Mouse (Mus musculus) neural tube, embryonic 14.5 days (tissue): ENCODE results near the gene Rsph10b. TPM values are rescaled to one million over a fixed set of nuclear protein-coding genes. Genes with fewer than 3 reads are reported as not detected.

Source experiments
- ATAC-seq: fragments of 200-750 bp; cut with Nextera tagmentation; 2 replicates; pipeline ENCODE4 v1.8.0; 2017; ENCODE audit warnings: low read depth, mild to moderate bottlenecking, moderate TSS enrichment, moderate library complexity
- H3K27ac ChIP-seq: fragments of 300-500 bp; sonication (generic); 2 replicates; pipeline ENCODE4 v1.5.1; 2014; ENCODE audit warnings: low read depth, mild to moderate bottlenecking, control low read depth, low read length, moderate library complexity, mixed read lengths
- H3K27me3 ChIP-seq: fragments of 300-500 bp; sonication (generic); 2 replicates; pipeline ENCODE4 v1.6.1; 2014; ENCODE audit warnings: low read length; ENCODE audit not compliant: control insufficient read depth, insufficient read depth
- H3K36me3 ChIP-seq: fragments of 300-500 bp; sonication (generic); 2 replicates; pipeline ENCODE4 v1.6.1; 2014; ENCODE audit warnings: low read length, mixed read lengths; ENCODE audit not compliant: control insufficient read depth, insufficient read depth
- H3K4me1 ChIP-seq: fragments of 300-500 bp; sonication (generic); 2 replicates; pipeline ENCODE4 v1.6.1; 2014; ENCODE audit warnings: low read length; ENCODE audit not compliant: control insufficient read depth, insufficient read depth
- H3K4me2 ChIP-seq: fragments of 300-500 bp; sonication (generic); 2 replicates; pipeline ENCODE4 v1.6.1; 2014; ENCODE audit warnings: mild to moderate bottlenecking, low read depth, low read length, control low read depth
- H3K4me3 ChIP-seq: fragments of 300-500 bp; sonication (generic); 2 replicates; pipeline ENCODE4 v1.5.1; 2014; ENCODE audit warnings: low read depth, low read length, control low read depth, mixed read lengths
- H3K9ac ChIP-seq: fragments of 300-500 bp; sonication (generic); replicated peaks from 2 replicates; pipeline ENCODE4 v1.6.1; 2014; ENCODE audit warnings: low read depth, mild to moderate bottlenecking, control low read depth, low read length, mixed read lengths
- H3K9me3 ChIP-seq: fragments of 300-500 bp; sonication (generic); 2 replicates; pipeline ENCODE4 v1.6.1; 2016; ENCODE audit warnings: low read length; ENCODE audit not compliant: control insufficient read depth
- WGBS: fragments of 180-500 bp; shearing (Covaris S2); extraction: QIAGEN DNeasy Blood & Tissue Kit; methylation state at CpG from one replicate; pipeline ENCODE4 v1.1.7; 2014; 5-methylcytosine and 5-hydroxymethylcytosine counted together
- polyA plus RNA-seq: library from polyadenylated mRNA; unstranded; fragments of >200 nt; fragmentation: Nextera tagmentation; extraction: Ambion mirVana; gene quantifications from 2 replicates; pipeline ENCODE4 v1.2.1, GENCODE M21; 2014

Gene Rsph10b
- 5.9 and 6.0 TPM in 2 replicates for polyA plus RNA-seq

DNA sequence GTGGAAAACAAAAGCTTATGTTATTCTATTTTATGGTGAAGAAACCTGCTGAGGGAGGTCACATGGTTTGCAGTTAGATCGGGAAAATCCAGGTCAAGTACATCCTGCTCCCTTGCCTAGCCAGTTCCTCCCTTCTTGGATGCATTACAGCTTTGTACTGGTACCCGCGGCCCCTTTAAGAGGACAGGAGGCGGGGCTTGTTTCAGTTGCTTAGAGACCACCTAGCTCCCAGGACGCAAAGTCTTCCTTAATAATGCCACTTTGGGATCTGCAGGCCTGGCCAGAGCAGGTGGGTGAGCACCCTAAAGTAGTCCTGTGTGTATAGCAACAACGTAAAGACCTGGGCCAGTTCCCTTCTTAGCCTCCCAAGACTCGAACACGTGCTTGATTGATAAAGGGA lies at the start of gene Rsph10b:
Rsph10b (plus strand) TSS at position 205 of the 400 bp plus-strand sequence.
- no peak for ATAC-seq
- Histone ChIP-seq H3K4me2 (no peak within 1 kb of the TSS), H3K4me3 (no peak within 1 kb of the TSS), H3K36me3 (peaks cover 29% of the 10 kb centered on the region), H3K9me3 (no peaks in the 10 kb centered on the region), H3K27me3 (no peaks in the 10 kb centered on the region), H3K27ac (no peak within 1 kb of the TSS), H3K4me1 (no peaks in the 10 kb centered on the region), H3K9ac (no peak within 1 kb of the TSS)
- WGBS, result 8% methylated on average over 8 of the region's 8 CpGs

DNA sequence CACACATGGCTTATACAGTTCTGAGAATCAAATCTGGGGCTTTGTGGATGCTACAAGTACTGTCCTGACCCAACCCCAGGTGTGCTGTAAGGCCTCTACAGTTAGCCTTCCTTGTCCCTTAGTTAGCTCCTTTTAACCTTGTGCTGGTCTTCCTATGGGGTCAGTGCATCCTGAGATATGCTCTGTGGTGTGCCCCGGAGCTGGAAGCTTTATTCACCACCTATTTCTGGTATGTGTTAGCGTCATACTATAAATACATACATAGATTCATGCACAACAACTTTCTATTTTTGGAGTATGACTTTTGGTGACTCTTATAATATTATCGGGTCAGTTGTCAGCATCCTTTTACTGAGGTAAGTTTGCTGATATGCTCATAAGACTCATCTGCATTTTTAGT lies 47.6 kb upstream of the Rsph10b start:
- H3K4me1 ChIP-seq, result no peaks in the 10 kb centered on the region
- no peak overlapping the region for H3K4me3 ChIP-seq
- 98% methylated on average over 3 of the region's 3 CpGs for WGBS
- H3K27ac ChIP-seq, result no peak overlapping the region
- ATAC-seq, result no peak
- H3K9ac ChIP-seq, result no peak overlapping the region
- H3K36me3 ChIP-seq, result peaks cover 70% of the 10 kb centered on the region
- H3K27me3 ChIP-seq, result no peaks in the 10 kb centered on the region
- H3K9me3 ChIP-seq, result no peaks in the 10 kb centered on the region
- no peak overlapping the region for H3K4me2 ChIP-seq

DNA sequence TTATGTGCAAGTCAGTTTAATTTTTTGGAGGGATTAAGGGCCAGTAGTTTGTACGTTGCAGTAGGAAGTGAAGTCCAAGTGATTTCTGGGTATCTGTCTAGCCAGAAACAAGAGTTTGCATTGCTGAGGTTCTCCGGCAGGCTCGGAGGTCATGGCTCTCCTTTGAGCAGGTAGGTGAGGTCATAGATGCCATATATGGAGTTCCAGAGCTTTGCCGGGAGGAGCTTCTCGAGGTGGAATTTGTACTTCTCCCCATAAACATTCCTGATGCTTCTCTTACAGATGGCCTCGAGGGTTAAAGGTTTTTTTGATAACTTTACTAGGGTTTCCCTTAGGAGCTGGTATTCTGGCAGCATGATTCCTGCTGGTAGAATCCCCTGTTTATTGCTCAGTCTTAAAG lies 42.1 kb upstream of the Rsph10b start:
- Histone ChIP-seq H3K36me3 (peaks cover 56% of the 10 kb centered on the region), H3K4me3 (no peak overlapping the region), H3K4me1 (no peaks in the 10 kb centered on the region), H3K9me3 (no peaks in the 10 kb centered on the region), H3K4me2 (no peak overlapping the region), H3K27me3 (no peaks in the 10 kb centered on the region), H3K9ac (no peak overlapping the region), H3K27ac (no peak overlapping the region)
- ATAC-seq, result no peak
- WGBS, result 91% methylated on average over 6 of the region's 6 CpGs

DNA sequence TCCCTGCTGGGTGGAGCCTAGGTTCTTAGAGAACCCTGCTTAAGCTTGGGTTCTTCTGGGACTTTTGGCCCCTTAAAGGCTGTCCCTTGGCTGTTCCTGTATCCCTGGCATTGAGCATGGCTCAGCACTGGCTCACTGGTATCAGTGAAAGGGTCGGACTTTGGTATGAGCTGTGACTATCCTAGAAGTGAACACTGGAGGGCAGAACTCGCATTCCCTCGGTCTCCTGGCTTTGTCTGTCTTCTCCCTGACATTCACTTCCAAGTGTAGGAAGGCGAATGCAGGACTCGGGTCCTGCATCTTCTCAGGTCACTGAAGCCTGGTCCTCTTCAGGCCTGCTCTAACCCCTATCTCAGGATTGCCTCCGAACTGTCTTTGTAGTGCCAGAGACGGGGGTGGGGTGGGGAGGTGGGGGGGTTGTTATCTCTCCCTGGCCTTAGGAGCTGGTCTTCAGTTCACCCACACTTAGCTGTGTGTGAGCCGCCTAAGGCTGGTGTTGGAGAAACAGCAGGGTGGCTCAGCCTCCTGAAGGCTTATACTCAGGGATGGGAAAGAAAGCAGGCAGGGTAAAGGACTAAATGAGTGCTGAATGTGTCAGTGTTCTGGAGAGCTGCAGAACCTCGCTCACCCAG lies 40.5 kb upstream of the Rsph10b start:
- H3K27me3 ChIP-seq, result no peaks in the 10 kb centered on the region
- H3K36me3 ChIP-seq, result peaks cover 43% of the 10 kb centered on the region
- no peak overlapping the region for H3K9ac ChIP-seq
- H3K4me2 ChIP-seq, result no peak overlapping the region
- no peak overlapping the region for H3K4me3 ChIP-seq
- no peak for ATAC-seq
- H3K4me1 ChIP-seq, result no peaks in the 10 kb centered on the region
- 79% methylated on average over 9 of the region's 9 CpGs for WGBS
- H3K27ac ChIP-seq, result no peak overlapping the region
- no peaks in the 10 kb centered on the region for H3K9me3 ChIP-seq

DNA sequence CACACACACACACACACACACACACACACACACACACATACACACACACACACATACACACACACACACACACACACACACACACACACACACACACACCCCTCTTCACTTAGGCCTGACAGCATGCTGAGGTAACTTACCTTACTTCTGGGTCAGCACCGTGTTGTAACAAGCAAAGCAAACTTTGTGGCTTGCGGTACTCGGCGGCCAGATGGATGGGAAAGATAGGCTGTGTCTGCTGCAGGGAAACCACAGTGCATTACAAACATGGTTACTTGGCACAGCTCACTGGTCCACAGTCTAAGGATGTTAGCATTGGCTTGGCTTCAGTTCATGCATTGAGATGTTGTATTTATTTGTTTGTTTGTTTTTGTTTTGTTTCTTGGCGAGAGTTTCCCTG lies 39.4 kb upstream of the Rsph10b start:
- H3K27ac ChIP-seq, result no peak overlapping the region
- H3K4me3 ChIP-seq, result no peak overlapping the region
- H3K4me1 ChIP-seq, result no peaks in the 10 kb centered on the region
- H3K4me2 ChIP-seq, result no peak overlapping the region
- H3K9ac ChIP-seq, result no peak overlapping the region
- 80% methylated on average over 5 of the region's 5 CpGs for WGBS
- no peak for ATAC-seq
- H3K36me3 ChIP-seq, result peaks cover 45% of the 10 kb centered on the region
- no peaks in the 10 kb centered on the region for H3K9me3 ChIP-seq
- no peaks in the 10 kb centered on the region for H3K27me3 ChIP-seq

DNA sequence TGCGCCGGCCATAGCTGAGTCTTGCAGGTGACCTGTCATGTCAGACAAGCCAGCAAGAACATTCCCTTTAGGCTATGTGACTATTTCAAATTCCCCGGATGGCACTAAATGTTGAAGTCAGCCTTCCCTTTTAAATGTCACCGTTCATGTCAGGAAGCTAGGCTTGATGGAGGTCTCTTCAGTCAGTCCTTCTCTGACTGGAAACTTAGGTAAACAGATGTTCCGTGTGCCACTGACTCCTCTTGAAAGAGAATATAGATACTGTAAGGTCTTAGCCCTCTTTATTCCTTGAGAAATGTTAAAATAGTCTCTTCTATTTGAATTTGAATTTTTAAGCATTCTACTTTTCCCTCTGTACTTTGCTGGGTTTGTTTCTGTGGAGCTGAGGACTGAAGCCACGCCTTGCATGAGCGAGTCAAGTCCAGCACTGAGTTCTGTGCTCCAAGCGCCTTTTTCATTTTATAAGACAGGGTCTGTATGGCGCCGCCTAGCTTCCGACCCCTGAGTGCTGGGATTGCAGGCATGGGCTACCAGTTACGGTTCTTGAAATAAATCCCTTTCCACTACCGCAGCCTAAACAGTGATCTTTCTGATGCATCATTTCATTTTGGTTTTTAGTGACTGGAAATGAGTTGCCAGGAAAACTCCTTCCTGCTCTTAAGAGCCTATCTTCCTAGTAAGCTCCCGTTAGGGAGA lies 35.1 kb upstream of the Rsph10b start, which contains the start of gene Ankrd61:
Ankrd61 (minus strand) TSS at position 51 of the 696 bp plus-strand sequence.
- Histone ChIP-seq H3K27me3 (no peaks in the 10 kb centered on the region), H3K27ac (no peak within 1 kb of the TSS), H3K4me2 (no peak within 1 kb of the TSS), H3K9me3 (no peaks in the 10 kb centered on the region), H3K4me3 (no peak within 1 kb of the TSS), H3K36me3 (peaks cover 46% of the 10 kb centered on the region), H3K9ac (no peak within 1 kb of the TSS), H3K4me1 (no peaks in the 10 kb centered on the region)
- 88% methylated on average over 14 of the region's 14 CpGs for WGBS
- no peak for ATAC-seq

DNA sequence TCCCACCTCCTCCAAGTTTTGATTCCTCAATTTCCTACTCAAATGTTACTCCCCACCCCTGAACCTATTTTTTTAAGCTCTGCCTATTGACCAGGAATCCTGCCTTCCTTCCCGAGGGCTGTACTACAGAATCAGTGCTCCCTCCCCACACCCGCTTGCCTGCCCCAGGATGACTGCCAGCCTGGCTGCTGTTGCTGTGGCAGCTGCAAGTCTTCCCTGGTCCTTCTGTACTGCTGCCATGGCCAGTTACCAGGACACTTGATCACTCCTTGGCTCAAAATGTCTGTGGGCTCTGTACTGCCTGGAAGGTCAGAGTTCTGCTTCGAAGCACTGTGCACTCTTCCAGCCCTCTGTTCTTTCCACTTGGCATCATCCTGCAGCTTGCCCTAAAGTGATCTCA lies 30.7 kb upstream of the Rsph10b start:
- no peaks in the 10 kb centered on the region for H3K9me3 ChIP-seq
- ATAC-seq, result no peak
- H3K27me3 ChIP-seq, result no peaks in the 10 kb centered on the region
- no peak overlapping the region for H3K9ac ChIP-seq
- H3K4me3 ChIP-seq, result no peak overlapping the region
- WGBS, result 88% methylated on average over 3 of the region's 3 CpGs
- H3K4me1 ChIP-seq, result no peaks in the 10 kb centered on the region
- peaks cover 69% of the 10 kb centered on the region for H3K36me3 ChIP-seq
- no peak overlapping the region for H3K27ac ChIP-seq
- no peak overlapping the region for H3K4me2 ChIP-seq

DNA sequence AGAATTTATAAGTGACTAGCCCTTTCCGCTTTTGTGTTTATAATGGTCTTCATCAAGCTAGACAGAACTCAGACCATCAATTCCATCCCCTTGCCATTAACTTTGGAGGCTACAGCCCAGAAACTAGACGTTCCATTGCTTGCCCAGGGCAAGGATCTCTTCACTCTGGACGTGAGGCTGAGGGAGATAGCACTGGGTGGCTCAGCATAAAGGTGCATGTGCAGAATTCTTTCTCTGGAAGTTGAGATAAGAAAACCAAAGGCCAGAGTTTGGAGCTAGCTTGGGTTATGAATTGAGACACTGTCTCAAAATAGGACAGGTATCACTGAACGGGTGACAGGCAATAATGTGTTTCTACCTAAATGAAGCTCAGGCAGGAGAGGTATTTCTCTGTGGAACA lies 29.0 kb upstream of the Rsph10b start:
- Histone ChIP-seq H3K4me3 (no peak overlapping the region), H3K4me2 (no peak overlapping the region), H3K27ac (no peak overlapping the region), H3K9me3 (no peaks in the 10 kb centered on the region), H3K4me1 (peaks cover 3% of the 10 kb centered on the region; the same call in 1 of the 2 replicates), H3K27me3 (no peaks in the 10 kb centered on the region), H3K36me3 (peaks cover 61% of the 10 kb centered on the region), H3K9ac (no peak overlapping the region)
- 92% methylated on average over 4 of the region's 4 CpGs for WGBS
- ATAC-seq, result no peak

DNA sequence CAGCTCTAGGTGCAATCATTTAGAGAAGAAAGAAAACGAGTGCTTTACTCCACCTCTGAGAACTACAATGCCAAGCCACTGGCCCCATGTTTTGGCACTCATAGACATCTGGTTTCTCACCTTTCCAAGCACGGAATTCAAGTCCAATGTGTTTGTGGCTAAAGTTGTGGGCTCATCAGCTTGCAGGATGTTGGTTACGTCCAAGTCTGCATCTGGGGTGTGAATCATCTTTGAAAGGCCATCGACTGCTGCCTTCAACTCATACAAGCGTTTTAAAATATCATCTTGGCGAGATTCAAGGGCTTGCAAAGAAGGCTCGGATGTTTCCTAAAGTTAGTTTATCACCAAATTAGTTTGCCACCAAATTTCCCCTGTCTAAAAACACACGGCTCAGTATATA lies 26.4 kb upstream of the Rsph10b start:
- Histone ChIP-seq H3K4me3 (no peak overlapping the region), H3K9me3 (no peaks in the 10 kb centered on the region), H3K4me2 (no peak overlapping the region), H3K27me3 (no peaks in the 10 kb centered on the region), H3K4me1 (peaks cover 12% of the 10 kb centered on the region), H3K36me3 (peaks cover 40% of the 10 kb centered on the region), H3K27ac (no peak overlapping the region), H3K9ac (no peak overlapping the region)
- ATAC-seq, result no peak
- WGBS, result 88% methylated on average over 8 of the region's 8 CpGs
